Mouse (Mus musculus): ENCODE measurements around the gene Sst.
"Not testable (repeated sequence)": the region's sequence is repeated elsewhere in the genome, so short reads cannot be mapped to it uniquely, and the experiment has no call there.

- TF ChIP-seq E2F4 (IDR thresholded peaks at IDR 0.05; ENCODE audit: insufficient read depth); POLR2AphosphoS2 (IDR thresholded peaks at IDR 0.05; ENCODE audit: insufficient read length, low read depth); POLR2A (IDR thresholded peaks at IDR 0.05; ENCODE audit: insufficient read length, low read depth); MYOG (IDR thresholded peaks at IDR 0.05; ENCODE audit: control insufficient read depth in 1 of 3, insufficient read depth in 1 of 3, insufficient read length in 2 of 3, low read depth in 2 of 3): not testable (repeated sequence)
Observed at GRCm38 (mm10) chr16:23906586-23906985, 15.8 kb upstream of the Sst start.
